Mouse (Mus musculus) left cerebral cortex, postnatal 36 days (tissue): ENCODE measurements at regions not wholly inside any gene's neighbourhood (a gene's known extent, or its start where the extent isn't known, plus 50 kb on each side); places are given as distances from the start of the nearest gene placed in this dataset.

ENCODE experiments used
- DNase-seq, 2 experiments: peaks; one replicate each; pipeline ENCODE4 v3.0.0; 2021 to 2022; ENCODE audit warnings: low spot score in 2 of 2, mixed read lengths in 1 of 2
- intact Hi-C: fragments of 180-260 bp; cut with DNase I; formaldehyde crosslinking; loops from one replicate; pipeline ENCODE4 v1.15.1; 2025

DNA sequence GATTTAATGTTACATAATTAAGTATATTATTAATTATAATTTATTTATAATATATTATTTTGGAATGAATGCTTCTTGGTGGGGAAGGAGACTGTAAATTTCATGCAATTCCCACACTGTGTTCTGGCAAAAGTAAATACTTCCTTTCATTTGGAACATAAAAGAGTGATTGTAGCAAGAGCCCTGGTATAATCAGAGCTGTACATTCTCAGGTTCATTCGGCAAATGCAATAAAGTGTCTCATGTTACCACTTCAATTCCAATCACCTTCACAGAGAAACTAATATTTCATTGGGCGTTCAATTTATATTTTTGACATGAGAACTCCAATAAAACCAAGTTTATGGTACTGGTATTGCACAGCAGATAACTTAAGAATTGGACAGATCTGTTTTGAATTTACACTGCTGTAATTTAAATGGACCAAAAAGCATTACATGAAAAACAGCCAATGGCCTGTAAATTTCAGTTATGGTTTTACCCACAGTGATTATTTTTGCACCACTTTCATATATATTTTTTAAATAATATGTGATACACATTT, 569.0 kb downstream of the Pcdh7 start:
- intact Hi-C loops = no loop called here
- no peak for DNase-seq

DNA sequence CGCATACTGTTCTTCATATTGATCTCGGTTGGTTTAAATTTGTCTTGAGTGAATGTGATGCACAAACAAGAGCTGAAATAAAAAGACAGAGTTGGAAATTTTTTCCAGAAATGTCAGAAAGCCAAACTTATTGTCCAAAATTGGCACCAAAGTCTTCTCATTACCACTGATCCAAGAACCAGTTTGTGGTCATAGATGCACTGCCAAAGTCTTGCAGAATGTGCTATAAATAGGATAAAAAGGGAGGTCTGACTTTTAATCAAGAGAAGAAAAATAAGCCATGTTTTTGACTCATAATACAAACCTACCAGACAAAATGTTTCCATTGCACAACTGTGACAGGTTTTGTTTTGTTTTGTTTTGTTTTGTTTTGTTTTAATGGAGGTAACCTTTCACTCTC, 573.5 kb downstream of the Pcdh7 start:
- intact Hi-C loops = no loop called here
- no peak for DNase-seq

DNA sequence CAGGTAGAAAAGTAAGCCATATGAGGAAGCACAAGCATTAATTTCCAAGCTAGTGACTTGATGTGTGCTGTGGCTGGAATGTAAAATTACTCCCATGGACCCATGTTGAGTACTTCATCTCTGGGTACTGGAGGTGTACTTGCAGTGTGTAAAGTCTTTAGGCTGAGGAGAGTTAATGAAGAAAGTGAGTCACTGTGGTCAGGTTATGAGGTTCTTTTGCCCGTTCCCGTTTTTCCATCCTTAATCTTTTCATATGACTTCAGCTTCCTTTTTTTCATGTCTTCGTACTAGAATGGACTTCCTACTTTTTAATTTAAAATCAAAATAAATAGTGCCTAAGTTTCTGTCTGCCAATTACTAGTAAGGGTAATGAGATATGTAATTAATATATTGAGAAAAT, 577.1 kb downstream of the Pcdh7 start:
- intact Hi-C loops = no loop called here
- no peak for DNase-seq

DNA sequence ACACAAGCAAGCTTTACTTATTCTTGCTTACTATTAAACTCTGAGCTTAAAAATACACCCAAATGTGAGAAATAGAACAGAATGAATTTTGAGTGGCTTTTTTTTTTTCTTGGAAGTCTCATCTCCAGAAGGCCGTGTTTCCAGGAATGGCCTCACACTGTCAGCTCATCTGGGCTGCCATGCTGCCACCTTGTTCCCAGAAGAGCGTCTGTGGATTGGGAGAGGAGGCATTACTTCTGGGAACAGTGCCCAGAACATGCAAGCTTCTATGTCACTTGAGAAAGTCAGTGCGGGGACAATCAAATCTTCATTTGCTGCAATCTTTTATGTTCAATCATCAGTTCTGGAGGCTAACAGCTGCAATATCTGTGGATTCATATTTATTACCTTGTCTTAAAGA, 613.6 kb downstream of the Pcdh7 start:
- intact Hi-C loops = no loop called here
- peak in 1 of 2 experiments; percentile 7 for DNase-seq
